Mouse (Mus musculus): ENCODE measurements around the gene Cdpf1. TPM values are rescaled to one million over a fixed set of nuclear protein-coding genes. Genes with fewer than 3 reads are reported as not detected.

The Cdpf1 gene
- polyA plus RNA-seq, 1 experiment from 2014 or later, result 17.9 TPM

DNA sequence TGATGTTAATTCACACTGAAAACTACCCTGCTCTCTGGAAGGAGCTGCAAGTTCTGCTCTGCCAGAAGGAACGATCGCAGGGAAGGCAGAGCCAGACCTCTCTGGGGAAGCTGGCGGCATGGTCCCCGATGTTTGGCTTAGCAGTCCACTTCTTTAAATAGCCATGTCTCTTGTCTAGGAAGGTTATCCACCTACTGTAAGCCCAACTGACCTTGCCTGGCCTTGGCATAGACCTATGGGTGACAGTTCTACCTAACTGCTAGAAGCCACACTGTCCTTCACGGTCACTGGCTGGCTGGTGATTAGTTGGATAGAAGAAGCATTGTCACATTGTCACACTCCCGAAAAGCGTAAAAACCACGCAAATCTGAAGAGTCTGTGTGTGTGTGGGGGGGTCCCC, 12.8 kb downstream of the Cdpf1 start:
- WGBS, result 98% methylated on average over 8 of the region's 8 CpGs
- Histone ChIP-seq H3K9ac (replicated peaks; ENCODE audit: low read length) (no peak overlapping the region), H3K9me3 (ENCODE audit: control insufficient read depth, low read length) (no peaks in the 10 kb centered on the region), H3K27me3 (ENCODE audit: control insufficient read depth, insufficient read depth, low read length) (no peaks in the 10 kb centered on the region), H3K36me3 (ENCODE audit: control insufficient read depth, insufficient read depth, low read length) (no peaks in the 10 kb centered on the region), H3K4me1 (ENCODE audit: control insufficient read depth, insufficient read depth, low read length) (no peaks in the 10 kb centered on the region), H3K27ac (replicated peaks; ENCODE audit: low read depth, low read length) (no peak overlapping the region), H3K4me2 (ENCODE audit: low read length) (no peak overlapping the region), H3K4me3 (replicated peaks; ENCODE audit: low read depth, low read length) (no peak overlapping the region)
- DNase-seq (no peak), ATAC-seq (ENCODE audit: low FRiP score, low TSS enrichment) (no peak)

DNA sequence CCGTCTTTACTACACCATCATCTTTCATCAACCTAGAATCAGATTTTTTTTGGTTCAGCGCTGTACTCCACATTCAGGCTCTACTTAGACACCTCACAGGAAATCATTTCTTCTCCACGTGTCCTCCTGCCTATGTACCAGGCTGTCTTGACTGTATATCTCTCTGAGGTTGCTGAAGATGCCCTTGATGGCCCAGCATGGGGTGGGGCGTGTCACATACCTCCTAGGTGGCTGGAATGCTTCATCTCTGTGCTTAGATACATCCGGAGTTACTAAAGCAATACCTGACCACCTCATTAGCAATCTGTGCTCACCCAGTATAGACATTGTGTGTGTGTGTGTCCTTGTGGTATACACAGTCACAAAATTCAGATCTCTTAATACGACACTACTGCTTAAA, 16.0 kb downstream of the Cdpf1 start:
- H3K4me1 ChIP-seq (ENCODE audit: control insufficient read depth, insufficient read depth, low read length), result no peaks in the 10 kb centered on the region
- WGBS, result 78% methylated on average over 6 of the region's 6 CpGs
- DNase-seq, result no peak
- H3K27ac ChIP-seq (replicated peaks; ENCODE audit: low read depth, low read length), result no peak overlapping the region
- H3K36me3 ChIP-seq (ENCODE audit: control insufficient read depth, insufficient read depth, low read length), result no peaks in the 10 kb centered on the region
- H3K27me3 ChIP-seq (ENCODE audit: control insufficient read depth, insufficient read depth, low read length), result no peaks in the 10 kb centered on the region
- no peak overlapping the region for H3K4me3 ChIP-seq (replicated peaks; ENCODE audit: low read depth, low read length)
- H3K9me3 ChIP-seq (ENCODE audit: control insufficient read depth, low read length), result no peaks in the 10 kb centered on the region
- no peak overlapping the region for H3K9ac ChIP-seq (replicated peaks; ENCODE audit: low read length)
- no peak for ATAC-seq (ENCODE audit: low FRiP score, low TSS enrichment)
- no peak overlapping the region for H3K4me2 ChIP-seq (ENCODE audit: low read length)

GRCm38 (mm10) chr15:85792819-85793218, 18.7 kb downstream of the Cdpf1 start:
- no peak overlapping the region for H3K27ac ChIP-seq (replicated peaks; ENCODE audit: low read depth, low read length)
- DNase-seq, result peak; percentile 19
- 88% methylated on average over 1 of the region's 1 CpGs for WGBS

GRCm38 (mm10) chr15:85791449-85791848, 20.0 kb downstream of the Cdpf1 start:
- Histone ChIP-seq H3K27me3 (ENCODE audit: control insufficient read depth, insufficient read depth, low read length) (no peaks in the 10 kb centered on the region), H3K27ac (replicated peaks; ENCODE audit: low read depth, low read length) (no peak overlapping the region), H3K4me3 (replicated peaks; ENCODE audit: low read depth, low read length) (no peak overlapping the region), H3K4me2 (ENCODE audit: low read length) (no peak overlapping the region), H3K4me1 (ENCODE audit: control insufficient read depth, insufficient read depth, low read length) (no peaks in the 10 kb centered on the region), H3K36me3 (ENCODE audit: control insufficient read depth, insufficient read depth, low read length) (no peaks in the 10 kb centered on the region), H3K9me3 (ENCODE audit: control insufficient read depth, low read length) (no peaks in the 10 kb centered on the region), H3K9ac (replicated peaks; ENCODE audit: low read length) (no peak overlapping the region)
- 88% methylated on average over 4 of the region's 4 CpGs for WGBS
- ATAC-seq (ENCODE audit: low FRiP score, low TSS enrichment) (no peak), DNase-seq (no peak)

More at GRCm38 (mm10) chr15:85792819-85793218, 18.7 kb downstream of the Cdpf1 start:
- H3K36me3 ChIP-seq (ENCODE audit: control insufficient read depth, insufficient read depth, low read length), result no peaks in the 10 kb centered on the region
- H3K4me3 ChIP-seq (replicated peaks; ENCODE audit: low read depth, low read length), result no peak overlapping the region
- H3K4me2 ChIP-seq (ENCODE audit: low read length), result no peak overlapping the region
- H3K9me3 ChIP-seq (ENCODE audit: control insufficient read depth, low read length), result no peaks in the 10 kb centered on the region
- no peak for ATAC-seq (ENCODE audit: low FRiP score, low TSS enrichment)
- H3K4me1 ChIP-seq (ENCODE audit: control insufficient read depth, insufficient read depth, low read length), result no peaks in the 10 kb centered on the region
- no peaks in the 10 kb centered on the region for H3K27me3 ChIP-seq (ENCODE audit: control insufficient read depth, insufficient read depth, low read length)
- no peak overlapping the region for H3K9ac ChIP-seq (replicated peaks; ENCODE audit: low read length)

- no peak for ATAC-seq (ENCODE audit: low FRiP score, low TSS enrichment)
- H3K9me3 ChIP-seq (ENCODE audit: control insufficient read depth, low read length), result no peaks in the 10 kb centered on the region
- no peaks in the 10 kb centered on the region for H3K36me3 ChIP-seq (ENCODE audit: control insufficient read depth, insufficient read depth, low read length)
- no peaks in the 10 kb centered on the region for H3K27me3 ChIP-seq (ENCODE audit: control insufficient read depth, insufficient read depth, low read length)
- H3K4me2 ChIP-seq (ENCODE audit: low read length), result no peak overlapping the region
- DNase-seq, result no peak
- 65% methylated on average over 16 of the region's 16 CpGs for WGBS
- no peaks in the 10 kb centered on the region for H3K4me1 ChIP-seq (ENCODE audit: control insufficient read depth, insufficient read depth, low read length)
- no peak overlapping the region for H3K4me3 ChIP-seq (replicated peaks; ENCODE audit: low read depth, low read length)
- H3K9ac ChIP-seq (replicated peaks; ENCODE audit: low read length), result no peak overlapping the region
- no peak overlapping the region for H3K27ac ChIP-seq (replicated peaks; ENCODE audit: low read depth, low read length)
Observed at GRCm38 (mm10) chr15:85788633-85789032, 22.9 kb downstream of the Cdpf1 start.

DNA sequence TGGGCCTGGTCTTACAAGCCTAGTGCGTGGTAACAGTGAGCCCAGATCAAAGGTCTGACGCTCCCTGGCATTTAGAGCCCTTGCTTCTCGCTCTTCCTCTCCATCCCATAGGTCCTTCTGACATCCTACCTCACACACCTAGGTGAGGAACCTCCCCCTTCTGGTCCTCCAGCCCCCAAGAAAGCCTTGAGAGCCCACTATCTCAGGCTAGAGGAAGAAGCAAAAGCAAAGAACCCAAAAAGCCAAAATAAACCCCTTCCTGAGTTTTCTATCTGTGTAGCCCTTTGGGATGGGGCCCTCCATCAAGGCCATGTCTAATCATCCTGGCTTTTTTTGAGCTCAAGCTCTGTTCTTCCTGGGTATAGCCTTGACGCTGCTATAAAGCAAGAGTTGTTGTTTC, 23.4 kb downstream of the Cdpf1 start:
- Histone ChIP-seq H3K4me1 (ENCODE audit: control insufficient read depth, insufficient read depth, low read length) (no peaks in the 10 kb centered on the region), H3K27ac (replicated peaks; ENCODE audit: low read depth, low read length) (no peak overlapping the region), H3K9ac (replicated peaks; ENCODE audit: low read length) (no peak overlapping the region), H3K4me3 (replicated peaks; ENCODE audit: low read depth, low read length) (no peak overlapping the region), H3K36me3 (ENCODE audit: control insufficient read depth, insufficient read depth, low read length) (no peaks in the 10 kb centered on the region), H3K4me2 (ENCODE audit: low read length) (no peak overlapping the region), H3K9me3 (ENCODE audit: control insufficient read depth, low read length) (no peaks in the 10 kb centered on the region), H3K27me3 (ENCODE audit: control insufficient read depth, insufficient read depth, low read length) (no peaks in the 10 kb centered on the region)
- no peak for ATAC-seq (ENCODE audit: low FRiP score, low TSS enrichment)
- DNase-seq, result no peak
- 92% methylated on average over 4 of the region's 4 CpGs for WGBS

DNA sequence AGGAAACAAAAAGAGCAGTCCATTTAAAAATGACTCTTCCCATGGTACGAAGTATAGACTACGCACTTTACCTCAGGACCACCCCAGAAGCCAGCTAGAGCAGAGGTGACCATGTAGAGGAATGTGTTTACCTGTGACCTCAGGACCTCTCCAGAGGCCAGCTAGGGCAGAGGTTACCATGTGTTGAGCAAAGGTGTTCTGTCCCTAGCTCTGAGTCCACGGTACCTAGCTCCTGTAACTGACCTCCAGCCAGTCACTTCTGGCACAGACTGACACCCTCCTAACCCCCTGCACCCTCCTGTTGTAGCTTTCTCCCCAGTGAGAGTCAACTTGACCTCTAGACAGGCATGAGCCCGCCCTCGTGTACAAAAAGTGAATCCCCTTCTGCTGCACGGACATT, 24.0 kb downstream of the Cdpf1 start:
- Histone ChIP-seq H3K4me3 (replicated peaks; ENCODE audit: low read depth, low read length) (no peak overlapping the region), H3K4me2 (ENCODE audit: low read length) (no peak overlapping the region), H3K27me3 (ENCODE audit: control insufficient read depth, insufficient read depth, low read length) (no peaks in the 10 kb centered on the region), H3K36me3 (ENCODE audit: control insufficient read depth, insufficient read depth, low read length) (no peaks in the 10 kb centered on the region), H3K4me1 (ENCODE audit: control insufficient read depth, insufficient read depth, low read length) (no peaks in the 10 kb centered on the region), H3K9ac (replicated peaks; ENCODE audit: low read length) (no peak overlapping the region), H3K9me3 (ENCODE audit: control insufficient read depth, low read length) (no peaks in the 10 kb centered on the region), H3K27ac (replicated peaks; ENCODE audit: low read depth, low read length) (no peak overlapping the region)
- DNase-seq (no peak), ATAC-seq (ENCODE audit: low FRiP score, low TSS enrichment) (no peak)
- WGBS, result 93% methylated on average over 6 of the region's 6 CpGs

DNA sequence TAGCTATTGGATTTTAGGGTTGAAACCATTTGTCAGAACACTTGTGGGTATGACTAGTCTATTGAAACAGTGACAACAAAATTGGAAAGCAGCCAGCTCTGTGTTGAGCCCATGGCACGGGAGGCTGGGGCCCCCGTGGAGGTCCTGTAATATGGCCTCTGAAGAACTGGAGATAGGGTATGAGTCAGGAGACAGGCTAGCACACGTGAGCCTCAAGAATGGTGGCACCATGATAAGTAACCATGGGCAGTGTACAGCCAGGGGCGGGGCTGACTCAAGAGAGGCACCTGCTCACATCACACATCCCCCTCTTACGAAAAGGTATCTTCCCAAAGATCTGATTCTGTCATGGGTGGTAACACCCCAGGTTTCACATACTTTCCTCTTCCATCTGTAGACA, 24.8 kb downstream of the Cdpf1 start:
- DNase-seq, result peak; percentile 3
- H3K9ac ChIP-seq (replicated peaks; ENCODE audit: low read length), result no peak overlapping the region
- no peaks in the 10 kb centered on the region for H3K27me3 ChIP-seq (ENCODE audit: control insufficient read depth, insufficient read depth, low read length)
- H3K9me3 ChIP-seq (ENCODE audit: control insufficient read depth, low read length), result no peaks in the 10 kb centered on the region
- H3K4me3 ChIP-seq (replicated peaks; ENCODE audit: low read depth, low read length), result no peak overlapping the region
- H3K4me1 ChIP-seq (ENCODE audit: control insufficient read depth, insufficient read depth, low read length), result no peaks in the 10 kb centered on the region
- WGBS, result 78% methylated on average over 5 of the region's 5 CpGs
- H3K4me2 ChIP-seq (ENCODE audit: low read length), result no peak overlapping the region
- ATAC-seq (ENCODE audit: low FRiP score, low TSS enrichment), result no peak
- no peak overlapping the region for H3K27ac ChIP-seq (replicated peaks; ENCODE audit: low read depth, low read length)
- no peaks in the 10 kb centered on the region for H3K36me3 ChIP-seq (ENCODE audit: control insufficient read depth, insufficient read depth, low read length)

DNA sequence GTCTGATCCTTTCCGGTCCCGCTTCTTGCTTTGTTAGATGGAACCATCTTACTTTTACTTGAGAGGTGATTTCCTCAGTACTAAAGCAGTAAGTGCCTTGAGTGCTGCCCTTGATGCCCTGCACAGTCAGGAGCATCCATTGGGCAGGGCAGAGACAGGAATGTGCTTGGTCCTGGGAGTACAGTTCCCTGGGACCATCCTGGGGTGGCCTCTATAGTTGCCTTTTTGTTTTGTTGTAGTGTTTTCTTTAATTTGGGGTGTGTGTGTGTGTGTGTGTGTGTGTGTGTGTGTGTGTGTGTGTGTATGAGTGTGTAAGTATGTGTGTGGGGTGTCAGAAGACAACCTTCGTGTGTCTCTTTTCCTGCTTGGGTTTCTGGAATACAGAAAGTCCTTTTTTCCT, 27.2 kb downstream of the Cdpf1 start:
- WGBS, result 91% methylated on average over 3 of the region's 3 CpGs
- Histone ChIP-seq H3K4me2 (ENCODE audit: low read length) (no peak overlapping the region), H3K4me1 (ENCODE audit: control insufficient read depth, insufficient read depth, low read length) (no peaks in the 10 kb centered on the region), H3K27ac (replicated peaks; ENCODE audit: low read depth, low read length) (no peak overlapping the region), H3K9me3 (ENCODE audit: control insufficient read depth, low read length) (no peaks in the 10 kb centered on the region), H3K9ac (replicated peaks; ENCODE audit: low read length) (no peak overlapping the region), H3K27me3 (ENCODE audit: control insufficient read depth, insufficient read depth, low read length) (no peaks in the 10 kb centered on the region), H3K36me3 (ENCODE audit: control insufficient read depth, insufficient read depth, low read length) (no peaks in the 10 kb centered on the region), H3K4me3 (replicated peaks; ENCODE audit: low read depth, low read length) (no peak overlapping the region)
- DNase-seq, result no peak
- no peak for ATAC-seq (ENCODE audit: low FRiP score, low TSS enrichment)
